Mouse (Mus musculus): ENCODE data around the gene Ackr2. TPM values are rescaled to one million over a fixed set of nuclear protein-coding genes. Genes with fewer than 3 reads are reported as not detected.

Gene Ackr2
- total RNA-seq, 1 experiment from 2014 or later: not detected

- ATAC-seq (replicated peaks in 1 of 2; ENCODE audit: insufficient read depth in 1 of 2, low FRiP score in 2 of 2, low TSS enrichment in 1 of 2, low read depth in 1 of 2, poor library complexity in 2 of 2, severe bottlenecking in 2 of 2): peak; percentile 37 to 38; a peak in 2 of 4 replicates
Observed at GRCm38 (mm10) chr9:121881301-121881700, 16.9 kb upstream of the Ackr2 start.

GRCm38 (mm10) chr9:121882015-121882457 is 16.1 kb upstream of the Ackr2 start:
- peak in 1 of 2 experiments; percentile 34; a peak in 1 of 4 replicates for ATAC-seq (replicated peaks in 1 of 2; ENCODE audit: insufficient read depth in 1 of 2, low FRiP score in 2 of 2, low TSS enrichment in 1 of 2, low read depth in 1 of 2, poor library complexity in 2 of 2, severe bottlenecking in 2 of 2)

- ATAC-seq (replicated peaks in 1 of 2; ENCODE audit: insufficient read depth in 1 of 2, low FRiP score in 2 of 2, low TSS enrichment in 1 of 2, low read depth in 1 of 2, poor library complexity in 2 of 2, severe bottlenecking in 2 of 2): no peak
Observed at GRCm38 (mm10) chr9:121889927-121890440, 8.2 kb upstream of the Ackr2 start.

GRCm38 (mm10) chr9:121890441-121890941 is 7.7 kb upstream of the Ackr2 start:
- 0 out of 4 replicates have a peak, but pooled peaks have one; percentile 22 to 29 for ATAC-seq (replicated peaks in 1 of 2; ENCODE audit: insufficient read depth in 1 of 2, low FRiP score in 2 of 2, low TSS enrichment in 1 of 2, low read depth in 1 of 2, poor library complexity in 2 of 2, severe bottlenecking in 2 of 2)

- ATAC-seq (replicated peaks in 1 of 2; ENCODE audit: insufficient read depth in 1 of 2, low FRiP score in 2 of 2, low TSS enrichment in 1 of 2, low read depth in 1 of 2, poor library complexity in 2 of 2, severe bottlenecking in 2 of 2): no peak
Observed at GRCm38 (mm10) chr9:121891301-121891700, 6.9 kb upstream of the Ackr2 start.

GRCm38 (mm10) chr9:121892057-121892687 is 6.0 kb upstream of the Ackr2 start:
- ATAC-seq (replicated peaks in 1 of 2; ENCODE audit: insufficient read depth in 1 of 2, low FRiP score in 2 of 2, low TSS enrichment in 1 of 2, low read depth in 1 of 2, poor library complexity in 2 of 2, severe bottlenecking in 2 of 2): no peak

- ATAC-seq (replicated peaks in 1 of 2; ENCODE audit: insufficient read depth in 1 of 2, low FRiP score in 2 of 2, low TSS enrichment in 1 of 2, low read depth in 1 of 2, poor library complexity in 2 of 2, severe bottlenecking in 2 of 2): no peak
Observed at GRCm38 (mm10) chr9:121894447-121894846, 3.7 kb upstream of the Ackr2 start.

- ATAC-seq (replicated peaks in 1 of 2; ENCODE audit: insufficient read depth in 1 of 2, low FRiP score in 2 of 2, low TSS enrichment in 1 of 2, low read depth in 1 of 2, poor library complexity in 2 of 2, severe bottlenecking in 2 of 2): no peak
Observed at GRCm38 (mm10) chr9:121895392-121895993, 2.7 kb upstream of the Ackr2 start.

- no peak for ATAC-seq (replicated peaks in 1 of 2; ENCODE audit: insufficient read depth in 1 of 2, low FRiP score in 2 of 2, low TSS enrichment in 1 of 2, low read depth in 1 of 2, poor library complexity in 2 of 2, severe bottlenecking in 2 of 2)
Observed at GRCm38 (mm10) chr9:121896820-121897219, 1.3 kb upstream of the Ackr2 start.

- ATAC-seq (replicated peaks in 1 of 2; ENCODE audit: insufficient read depth in 1 of 2, low FRiP score in 2 of 2, low TSS enrichment in 1 of 2, low read depth in 1 of 2, poor library complexity in 2 of 2, severe bottlenecking in 2 of 2): no peak
Observed at GRCm38 (mm10) chr9:121899306-121899705, 1.2 kb downstream of the Ackr2 start.

- ATAC-seq (replicated peaks in 1 of 2; ENCODE audit: insufficient read depth in 1 of 2, low FRiP score in 2 of 2, low TSS enrichment in 1 of 2, low read depth in 1 of 2, poor library complexity in 2 of 2, severe bottlenecking in 2 of 2): no peak
Observed at GRCm38 (mm10) chr9:121900282-121900855, 2.2 kb downstream of the Ackr2 start.

GRCm38 (mm10) chr9:121901710-121902700 is 3.9 kb downstream of the Ackr2 start:
- ATAC-seq (replicated peaks in 1 of 2; ENCODE audit: insufficient read depth in 1 of 2, low FRiP score in 2 of 2, low TSS enrichment in 1 of 2, low read depth in 1 of 2, poor library complexity in 2 of 2, severe bottlenecking in 2 of 2): no peak

- ATAC-seq (replicated peaks in 1 of 2; ENCODE audit: insufficient read depth in 1 of 2, low FRiP score in 2 of 2, low TSS enrichment in 1 of 2, low read depth in 1 of 2, poor library complexity in 2 of 2, severe bottlenecking in 2 of 2): no peak
Observed at GRCm38 (mm10) chr9:121903476-121904305, 5.5 kb downstream of the Ackr2 start.

GRCm38 (mm10) chr9:121904319-121904718 is 6.2 kb downstream of the Ackr2 start:
- no peak for ATAC-seq (replicated peaks in 1 of 2; ENCODE audit: insufficient read depth in 1 of 2, low FRiP score in 2 of 2, low TSS enrichment in 1 of 2, low read depth in 1 of 2, poor library complexity in 2 of 2, severe bottlenecking in 2 of 2)

- no peak for ATAC-seq (replicated peaks in 1 of 2; ENCODE audit: insufficient read depth in 1 of 2, low FRiP score in 2 of 2, low TSS enrichment in 1 of 2, low read depth in 1 of 2, poor library complexity in 2 of 2, severe bottlenecking in 2 of 2)
Observed at GRCm38 (mm10) chr9:121904946-121905345, 6.8 kb downstream of the Ackr2 start.

- ATAC-seq (replicated peaks in 1 of 2; ENCODE audit: insufficient read depth in 1 of 2, low FRiP score in 2 of 2, low TSS enrichment in 1 of 2, low read depth in 1 of 2, poor library complexity in 2 of 2, severe bottlenecking in 2 of 2): no peak
Observed at GRCm38 (mm10) chr9:121905556-121906185, 7.5 kb downstream of the Ackr2 start.

Data from hematopoietic stem cell, adult 5-6 weeks (primary cell).